Mouse (Mus musculus): Measurements from ENCODE around the gene Slc4a7. TPM values are rescaled to one million over a fixed set of nuclear protein-coding genes. Genes with fewer than 3 reads are reported as not detected.

The Slc4a7 gene
- polyA plus RNA-seq (2014; fragmentation: Nextera tagmentation; extraction: Ambion mirVana) = 29.6 and 32.9 TPM in 2 replicates

GRCm38 (mm10) chr14:14701710-14702329 is at the start of gene Slc4a7:
TSS of gene Slc4a7 (plus strand) at chr14:14702279.
- peak within 1 kb of the TSS; percentile 92 for H3K4me3 ChIP-seq (replicated peaks; ENCODE audit: low read depth, low read length)
- WGBS = 88% methylated on average over 5 of the region's 5 CpGs
- H3K4me1 ChIP-seq (ENCODE audit: control insufficient read depth, insufficient read depth, low read length) = peaks cover 23% of the 10 kb centered on the region
- H3K27ac ChIP-seq (replicated peaks; ENCODE audit: low read depth, low read length) = peak within 1 kb of the TSS; percentile 99
- DNase-seq (no peak), ATAC-seq (ENCODE audit: low FRiP score, low TSS enrichment) (no peak)
- peak within 1 kb of the TSS; percentile 68 for H3K4me2 ChIP-seq (ENCODE audit: low read length)
- no peaks in the 10 kb centered on the region for H3K27me3 ChIP-seq (ENCODE audit: control insufficient read depth, insufficient read depth, low read length)
- H3K9ac ChIP-seq (replicated peaks; ENCODE audit: low read length) = peak within 1 kb of the TSS; percentile 97
- no peaks in the 10 kb centered on the region for H3K36me3 ChIP-seq (ENCODE audit: control insufficient read depth, insufficient read depth, low read length)
- no peaks in the 10 kb centered on the region for H3K9me3 ChIP-seq (ENCODE audit: control insufficient read depth, low read length)

- no peak for DNase-seq
- no peak for ATAC-seq (ENCODE audit: low FRiP score, low TSS enrichment)
- no peaks in the 10 kb centered on the region for H3K36me3 ChIP-seq (ENCODE audit: control insufficient read depth, insufficient read depth, low read length)
- H3K9me3 ChIP-seq (ENCODE audit: control insufficient read depth, low read length) = no peaks in the 10 kb centered on the region
- no peak overlapping the region for H3K27ac ChIP-seq (replicated peaks; ENCODE audit: low read depth, low read length)
- H3K4me2 ChIP-seq (ENCODE audit: low read length) = no peak overlapping the region
- no peaks in the 10 kb centered on the region for H3K27me3 ChIP-seq (ENCODE audit: control insufficient read depth, insufficient read depth, low read length)
- H3K4me1 ChIP-seq (ENCODE audit: control insufficient read depth, insufficient read depth, low read length) = no peaks in the 10 kb centered on the region
- whole genome bisulfite sequencing = 86% methylated on average over 1 of the region's 1 CpGs
- H3K9ac ChIP-seq (replicated peaks; ENCODE audit: low read length) = no peak overlapping the region
- H3K4me3 ChIP-seq (replicated peaks; ENCODE audit: low read depth, low read length) = no peak overlapping the region
Observed at GRCm38 (mm10) chr14:14670597-14670996, 31.5 kb upstream of the Slc4a7 start.

GRCm38 (mm10) chr14:14681611-14682010 is 20.5 kb upstream of the Slc4a7 start:
- Histone ChIP-seq H3K4me1 (ENCODE audit: control insufficient read depth, insufficient read depth, low read length) (no peaks in the 10 kb centered on the region), H3K4me3 (replicated peaks; ENCODE audit: low read depth, low read length) (no peak overlapping the region), H3K27ac (replicated peaks; ENCODE audit: low read depth, low read length) (no peak overlapping the region), H3K27me3 (ENCODE audit: control insufficient read depth, insufficient read depth, low read length) (no peaks in the 10 kb centered on the region), H3K9me3 (ENCODE audit: control insufficient read depth, low read length) (no peaks in the 10 kb centered on the region), H3K36me3 (ENCODE audit: control insufficient read depth, insufficient read depth, low read length) (no peaks in the 10 kb centered on the region), H3K4me2 (ENCODE audit: low read length) (no peak overlapping the region), H3K9ac (replicated peaks; ENCODE audit: low read length) (no peak overlapping the region)
- no peak for DNase-seq
- ATAC-seq (ENCODE audit: low FRiP score, low TSS enrichment) = no peak
- 80% methylated on average over 4 of the region's 4 CpGs for WGBS

- H3K27me3 ChIP-seq (ENCODE audit: control insufficient read depth, insufficient read depth, low read length) = no peaks in the 10 kb centered on the region
- H3K27ac ChIP-seq (replicated peaks; ENCODE audit: low read depth, low read length) = no peak overlapping the region
- no peaks in the 10 kb centered on the region for H3K4me1 ChIP-seq (ENCODE audit: control insufficient read depth, insufficient read depth, low read length)
- 80% methylated on average over 4 of the region's 4 CpGs for WGBS
- ATAC-seq (ENCODE audit: low FRiP score, low TSS enrichment) (no peak), DNase-seq (no peak)
- H3K9me3 ChIP-seq (ENCODE audit: control insufficient read depth, low read length) = no peaks in the 10 kb centered on the region
- H3K36me3 ChIP-seq (ENCODE audit: control insufficient read depth, insufficient read depth, low read length) = no peaks in the 10 kb centered on the region
- H3K9ac ChIP-seq (replicated peaks; ENCODE audit: low read length) = no peak overlapping the region
- no peak overlapping the region for H3K4me2 ChIP-seq (ENCODE audit: low read length)
- no peak overlapping the region for H3K4me3 ChIP-seq (replicated peaks; ENCODE audit: low read depth, low read length)
Observed at GRCm38 (mm10) chr14:14684771-14685170, 17.3 kb upstream of the Slc4a7 start.

GRCm38 (mm10) chr14:14686101-14686551 is 16.0 kb upstream of the Slc4a7 start:
- no peaks in the 10 kb centered on the region for H3K27me3 ChIP-seq (ENCODE audit: control insufficient read depth, insufficient read depth, low read length)
- H3K27ac ChIP-seq (replicated peaks; ENCODE audit: low read depth, low read length) = no peak overlapping the region
- no peak overlapping the region for H3K9ac ChIP-seq (replicated peaks; ENCODE audit: low read length)
- no peak overlapping the region for H3K4me3 ChIP-seq (replicated peaks; ENCODE audit: low read depth, low read length)
- H3K9me3 ChIP-seq (ENCODE audit: control insufficient read depth, low read length) = no peaks in the 10 kb centered on the region
- ATAC-seq (ENCODE audit: low FRiP score, low TSS enrichment) = no peak
- no peak for DNase-seq
- WGBS = 81% methylated on average over 7 of the region's 7 CpGs
- no peak overlapping the region for H3K4me2 ChIP-seq (ENCODE audit: low read length)
- no peaks in the 10 kb centered on the region for H3K36me3 ChIP-seq (ENCODE audit: control insufficient read depth, insufficient read depth, low read length)
- H3K4me1 ChIP-seq (ENCODE audit: control insufficient read depth, insufficient read depth, low read length) = no peaks in the 10 kb centered on the region

- H3K4me1 ChIP-seq (ENCODE audit: control insufficient read depth, insufficient read depth, low read length) = no peaks in the 10 kb centered on the region
- H3K4me2 ChIP-seq (ENCODE audit: low read length) = no peak overlapping the region
- DNase-seq (no peak), ATAC-seq (ENCODE audit: low FRiP score, low TSS enrichment) (no peak)
- no peaks in the 10 kb centered on the region for H3K9me3 ChIP-seq (ENCODE audit: control insufficient read depth, low read length)
- no peaks in the 10 kb centered on the region for H3K36me3 ChIP-seq (ENCODE audit: control insufficient read depth, insufficient read depth, low read length)
- WGBS = 80% methylated on average over 7 of the region's 7 CpGs
- H3K4me3 ChIP-seq (replicated peaks; ENCODE audit: low read depth, low read length) = no peak overlapping the region
- H3K27ac ChIP-seq (replicated peaks; ENCODE audit: low read depth, low read length) = no peak overlapping the region
- no peak overlapping the region for H3K9ac ChIP-seq (replicated peaks; ENCODE audit: low read length)
- H3K27me3 ChIP-seq (ENCODE audit: control insufficient read depth, insufficient read depth, low read length) = no peaks in the 10 kb centered on the region
Observed at GRCm38 (mm10) chr14:14687258-14687890, 14.7 kb upstream of the Slc4a7 start.

GRCm38 (mm10) chr14:14702399-14703345 is 593 bp downstream of the Slc4a7 start:
- ATAC-seq (ENCODE audit: low FRiP score, low TSS enrichment) (peak; percentile 98), DNase-seq (peak; percentile 98)
- Histone ChIP-seq H3K36me3 (ENCODE audit: control insufficient read depth, insufficient read depth, low read length) (no peaks in the 10 kb centered on the region), H3K4me1 (ENCODE audit: control insufficient read depth, insufficient read depth, low read length) (peaks cover 23% of the 10 kb centered on the region), H3K27me3 (ENCODE audit: control insufficient read depth, insufficient read depth, low read length) (no peaks in the 10 kb centered on the region), H3K9me3 (ENCODE audit: control insufficient read depth, low read length) (no peaks in the 10 kb centered on the region), H3K9ac (replicated peaks; ENCODE audit: low read length) (peak overlapping the region; percentile 97), H3K4me2 (ENCODE audit: low read length) (peak overlapping the region; percentile 68), H3K4me3 (replicated peaks; ENCODE audit: low read depth, low read length) (peak overlapping the region; percentile 92), H3K27ac (replicated peaks; ENCODE audit: low read depth, low read length) (peak overlapping the region; percentile 99)
- WGBS = under 1% methylated on average over 42 of the region's 85 CpGs

- H3K4me3 ChIP-seq (replicated peaks; ENCODE audit: low read depth, low read length) = peak overlapping the region; percentile 92
- no peaks in the 10 kb centered on the region for H3K9me3 ChIP-seq (ENCODE audit: control insufficient read depth, low read length)
- no peaks in the 10 kb centered on the region for H3K36me3 ChIP-seq (ENCODE audit: control insufficient read depth, insufficient read depth, low read length)
- H3K4me2 ChIP-seq (ENCODE audit: low read length) = peak overlapping the region; percentile 68
- ATAC-seq (ENCODE audit: low FRiP score, low TSS enrichment) (peak; percentile 33; the same call in 1 of the 2 replicates), DNase-seq (peak; percentile 75)
- H3K27me3 ChIP-seq (ENCODE audit: control insufficient read depth, insufficient read depth, low read length) = no peaks in the 10 kb centered on the region
- WGBS = under 1% methylated on average over 53 of the region's 60 CpGs
- H3K9ac ChIP-seq (replicated peaks; ENCODE audit: low read length) = peak overlapping the region; percentile 97
- peak overlapping the region; percentile 99 for H3K27ac ChIP-seq (replicated peaks; ENCODE audit: low read depth, low read length)
- H3K4me1 ChIP-seq (ENCODE audit: control insufficient read depth, insufficient read depth, low read length) = peaks cover 23% of the 10 kb centered on the region
Observed at GRCm38 (mm10) chr14:14703346-14703871, 1.3 kb downstream of the Slc4a7 start.

All from midbrain, embryonic 14.5 days (tissue).